Mouse (Mus musculus) liver, embryonic 11.5 days (tissue): Measurements from ENCODE around the gene Sdk1. TPM values are rescaled to one million over a fixed set of nuclear protein-coding genes. Genes with fewer than 3 reads are reported as not detected.

Experiments used
- ATAC-seq: fragments of 200-750 bp; cut with Nextera tagmentation; replicated peaks from 2 replicates; pipeline ENCODE4 v1.8.0; 2017; ENCODE audit warnings: moderate number of reproducible peaks, mild to moderate bottlenecking, moderate TSS enrichment, moderate library complexity; ENCODE audit not compliant: low FRiP score
- DNase-seq: peaks from one replicate; pipeline ENCODE4 v3.0.0-alpha.2; 2017; ENCODE audit warnings: low spot score
- H3K27ac ChIP-seq: fragments of 300-500 bp; sonication (generic); 2 replicates; pipeline ENCODE4 v1.5.1; 2014; ENCODE audit warnings: mild to moderate bottlenecking, low read depth, low read length, control low read depth
- H3K27me3 ChIP-seq: fragments of 300-500 bp; sonication (generic); replicated peaks from 2 replicates; pipeline ENCODE4 v1.6.1; 2014; ENCODE audit warnings: low read length, mixed read lengths; ENCODE audit not compliant: control insufficient read depth, insufficient read depth
- H3K36me3 ChIP-seq: fragments of 300-500 bp; sonication (generic); 2 replicates; pipeline ENCODE4 v1.6.1; 2014; ENCODE audit warnings: mild to moderate bottlenecking, low read length, moderate library complexity, mixed read lengths; ENCODE audit not compliant: control insufficient read depth, insufficient read depth
- H3K4me1 ChIP-seq: fragments of 300-500 bp; sonication (generic); replicated peaks from 2 replicates; pipeline ENCODE4 v1.6.1; 2014; ENCODE audit warnings: low read length, mixed read lengths; ENCODE audit not compliant: control insufficient read depth, insufficient read depth
- H3K4me2 ChIP-seq: fragments of 300-500 bp; sonication (generic); 2 replicates; pipeline ENCODE4 v1.6.1; 2014; ENCODE audit warnings: mild to moderate bottlenecking, control low read depth, moderate library complexity
- H3K4me3 ChIP-seq: fragments of 300-500 bp; sonication (generic); 2 replicates; pipeline ENCODE4 v1.5.1; 2014; ENCODE audit warnings: low read depth, low read length, control low read depth
- H3K9ac ChIP-seq: fragments of 300-500 bp; sonication (generic); 2 replicates; pipeline ENCODE4 v1.6.1; 2014; ENCODE audit warnings: low read depth, low read length, control low read depth
- H3K9me3 ChIP-seq: fragments of 300-500 bp; sonication (generic); 2 replicates; pipeline ENCODE4 v1.6.1; 2016; ENCODE audit warnings: low read length, inconsistent platforms, mixed read lengths; ENCODE audit not compliant: control insufficient read depth
- WGBS: fragments of 180-500 bp; shearing (Covaris S2); extraction: QIAGEN DNeasy Blood & Tissue Kit; methylation state at CpG from one replicate; pipeline ENCODE4 v1.1.7; 2014; 5-methylcytosine and 5-hydroxymethylcytosine counted together
- polyA plus RNA-seq: library from polyadenylated mRNA; unstranded; fragments of >200 nt; fragmentation: Nextera tagmentation; extraction: Ambion mirVana; gene quantifications from 2 replicates; pipeline ENCODE4 v1.2.1, GENCODE M21; 2014

Sdk1 gene
- polyA plus RNA-seq, 1 experiment from 2014 or later: 0.53 TPM

DNA sequence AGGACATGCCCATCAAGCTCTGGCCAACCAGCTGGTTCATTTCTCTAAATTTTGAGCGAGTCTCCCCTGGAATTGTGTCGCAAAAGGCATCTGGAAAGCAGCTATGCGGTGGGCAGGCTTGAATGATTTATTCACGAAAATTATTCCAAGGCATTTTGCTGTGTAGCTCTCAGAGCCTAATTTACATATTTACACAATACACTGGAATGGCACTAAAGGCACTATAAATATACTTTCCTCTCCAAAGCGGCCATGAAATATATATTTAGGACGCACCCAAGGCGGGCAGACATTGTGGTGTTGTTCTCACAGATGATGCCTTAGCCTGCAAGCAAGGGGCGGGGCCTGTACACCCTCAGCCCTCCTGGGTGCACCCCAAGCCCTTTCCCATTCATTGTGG is 936.9 kb downstream of the Sdk1 start:
- H3K9me3 ChIP-seq: no peaks in the 10 kb centered on the region
- no peaks in the 10 kb centered on the region for H3K36me3 ChIP-seq
- ATAC-seq: no peak
- no peaks in the 10 kb centered on the region for H3K4me1 ChIP-seq
- 83% methylated on average over 8 of the region's 8 CpGs for WGBS
- H3K27ac ChIP-seq: no peak overlapping the region
- no peak for DNase-seq
- no peak overlapping the region for H3K4me3 ChIP-seq
- H3K4me2 ChIP-seq: no peak overlapping the region
- no peaks in the 10 kb centered on the region for H3K27me3 ChIP-seq
- H3K9ac ChIP-seq: no peak overlapping the region

DNA sequence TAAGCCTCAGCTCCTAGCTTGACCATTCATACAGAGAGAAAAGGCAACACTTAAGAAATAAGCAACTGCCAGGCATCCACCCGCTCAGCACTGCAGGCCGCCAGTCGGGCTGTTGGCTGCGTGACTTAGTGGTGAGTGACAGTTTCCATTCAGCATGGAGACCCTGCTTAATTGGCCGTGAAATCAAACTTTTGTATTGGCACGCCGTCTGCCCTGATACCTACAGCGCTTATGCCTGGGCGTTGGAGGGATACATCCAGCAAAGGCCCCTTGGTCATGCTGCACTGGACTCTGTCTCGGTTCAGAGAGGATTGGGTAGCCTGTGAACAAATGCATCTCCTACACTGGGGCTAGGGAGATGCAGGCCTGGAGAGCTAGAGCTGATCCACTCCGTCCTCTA is 938.0 kb downstream of the Sdk1 start:
- no peak overlapping the region for H3K9ac ChIP-seq
- H3K27me3 ChIP-seq: no peaks in the 10 kb centered on the region
- no peak for DNase-seq
- H3K4me1 ChIP-seq: no peaks in the 10 kb centered on the region
- no peak overlapping the region for H3K27ac ChIP-seq
- H3K4me2 ChIP-seq: no peak overlapping the region
- ATAC-seq: no peak
- WGBS: 82% methylated on average over 11 of the region's 11 CpGs
- H3K9me3 ChIP-seq: no peaks in the 10 kb centered on the region
- H3K4me3 ChIP-seq: no peak overlapping the region
- no peaks in the 10 kb centered on the region for H3K36me3 ChIP-seq

DNA sequence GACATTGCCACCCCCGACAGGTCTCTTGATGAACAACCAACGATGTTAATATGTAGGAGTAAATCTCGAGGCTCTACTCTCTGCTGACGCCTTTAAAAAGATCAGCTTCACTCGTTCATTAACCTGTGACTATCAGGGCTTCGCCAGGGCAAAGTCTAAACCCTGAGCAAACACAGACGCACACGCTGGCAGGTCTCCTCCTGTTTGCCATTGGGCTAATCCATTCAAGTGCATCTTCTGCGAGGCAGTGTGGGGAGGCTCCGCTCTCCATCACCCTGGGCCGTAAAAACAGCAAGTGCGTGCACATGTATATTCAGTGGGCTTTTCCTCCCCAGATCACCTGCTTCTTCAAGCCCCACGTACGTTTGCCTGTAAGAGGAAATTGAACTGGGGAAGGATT is 940.6 kb downstream of the Sdk1 start:
- no peak overlapping the region for H3K4me3 ChIP-seq
- H3K4me2 ChIP-seq: no peak overlapping the region
- ATAC-seq: peak; percentile 54; the same call in 1 of the 2 replicates
- no peak for DNase-seq
- no peak overlapping the region for H3K27ac ChIP-seq
- no peaks in the 10 kb centered on the region for H3K27me3 ChIP-seq
- H3K36me3 ChIP-seq: no peaks in the 10 kb centered on the region
- H3K9ac ChIP-seq: no peak overlapping the region
- 63% methylated on average over 14 of the region's 14 CpGs for WGBS
- no peaks in the 10 kb centered on the region for H3K9me3 ChIP-seq
- H3K4me1 ChIP-seq: no peaks in the 10 kb centered on the region

DNA sequence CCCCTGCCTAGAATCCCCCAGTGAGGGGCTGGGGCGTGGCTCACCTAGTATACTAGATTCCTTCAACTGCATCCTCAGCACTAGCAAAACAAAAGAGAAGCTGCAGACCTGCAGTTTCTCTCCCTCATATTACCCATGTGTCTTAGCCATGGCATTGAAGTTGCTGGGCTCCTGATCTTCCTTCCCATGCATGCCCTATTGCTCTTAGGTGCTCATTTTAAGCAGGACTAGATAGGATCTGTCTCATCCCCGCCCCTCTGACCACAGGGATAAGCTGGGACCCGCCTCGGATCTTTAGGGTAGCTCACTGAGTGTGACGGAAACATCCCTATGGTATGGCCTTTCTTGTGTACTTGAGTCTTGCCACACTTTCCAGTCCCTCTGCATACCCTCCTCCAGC is 947.5 kb downstream of the Sdk1 start:
- Histone ChIP-seq H3K9me3 (no peaks in the 10 kb centered on the region), H3K27me3 (no peaks in the 10 kb centered on the region), H3K36me3 (no peaks in the 10 kb centered on the region), H3K4me2 (no peak overlapping the region), H3K4me3 (no peak overlapping the region), H3K27ac (no peak overlapping the region), H3K4me1 (no peaks in the 10 kb centered on the region), H3K9ac (no peak overlapping the region)
- 70% methylated on average over 5 of the region's 5 CpGs for WGBS
- ATAC-seq (no peak), DNase-seq (no peak)

DNA sequence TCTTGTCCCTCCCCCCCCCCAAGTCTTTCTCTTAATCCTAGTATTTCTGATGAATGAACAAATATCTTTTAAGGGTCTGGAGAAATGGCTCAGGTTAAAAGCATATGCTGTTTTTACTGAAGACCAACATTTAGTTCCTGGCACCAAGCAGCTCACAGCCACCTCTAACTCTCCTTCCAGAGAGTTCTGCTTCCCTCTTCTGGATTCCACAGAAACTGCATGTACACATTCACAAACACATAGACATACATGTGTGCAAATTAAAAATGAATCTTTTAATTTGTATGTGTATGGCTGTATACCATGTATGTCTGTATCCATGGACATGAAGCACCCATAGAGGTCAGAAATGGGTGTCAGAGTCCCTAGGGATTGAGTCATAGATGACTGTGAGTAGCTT is 968.6 kb downstream of the Sdk1 start:
- Histone ChIP-seq H3K36me3 (no peaks in the 10 kb centered on the region), H3K9ac (no peak overlapping the region), H3K9me3 (0 out of 2 replicates have a peak, but pooled peaks cover 2% of the 10 kb centered on the region), H3K4me1 (no peaks in the 10 kb centered on the region), H3K4me3 (no peak overlapping the region), H3K4me2 (no peak overlapping the region), H3K27ac (no peak overlapping the region), H3K27me3 (no peaks in the 10 kb centered on the region)
- DNase-seq: no peak
- no peak for ATAC-seq

DNA sequence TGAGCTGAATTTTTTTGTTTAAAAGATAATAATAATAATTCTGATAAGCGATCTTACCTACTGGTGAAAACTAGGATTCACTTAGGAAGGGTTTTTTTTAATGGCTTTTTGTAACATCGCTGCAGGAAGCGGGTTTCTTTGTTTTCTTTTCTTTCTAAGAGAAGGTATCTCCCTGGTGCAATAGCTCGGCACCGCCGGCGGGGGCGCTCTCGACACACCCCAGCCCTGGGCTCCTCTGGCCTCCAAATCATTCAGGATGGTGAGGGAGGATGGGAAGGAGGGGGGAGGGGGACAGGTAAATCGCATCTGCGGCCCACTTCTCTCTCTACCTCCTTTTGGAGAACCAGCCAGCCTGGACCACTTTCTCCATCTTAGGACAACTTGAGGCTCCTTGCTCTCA is 971.0 kb downstream of the Sdk1 start:
- 52% methylated on average over 11 of the region's 11 CpGs for WGBS

DNA sequence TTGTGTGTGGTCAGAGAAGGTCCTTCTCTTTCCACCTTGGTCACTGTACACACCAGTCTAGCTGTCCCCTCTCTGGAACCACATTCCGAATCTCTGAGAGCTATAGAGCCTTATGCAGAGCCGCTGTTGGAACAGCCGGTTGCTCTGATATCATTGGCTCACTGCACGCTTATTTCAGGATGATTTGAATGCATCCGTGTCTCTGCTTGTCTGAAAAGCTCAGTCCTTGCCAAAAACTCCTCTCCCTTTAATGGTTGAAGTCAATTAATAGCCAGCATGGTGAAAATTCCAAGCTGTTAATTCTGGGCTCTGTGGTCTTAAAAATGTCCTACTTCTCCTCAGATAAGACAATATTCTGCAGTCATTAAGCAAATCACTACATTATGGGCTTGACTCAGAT is 974.7 kb downstream of the Sdk1 start:
- Histone ChIP-seq H3K4me3 (no peak overlapping the region), H3K4me1 (no peaks in the 10 kb centered on the region), H3K27me3 (no peaks in the 10 kb centered on the region), H3K4me2 (no peak overlapping the region), H3K36me3 (no peaks in the 10 kb centered on the region), H3K27ac (no peak overlapping the region), H3K9me3 (peaks cover 8% of the 10 kb centered on the region; the same call in 1 of the 2 replicates), H3K9ac (no peak overlapping the region)
- ATAC-seq (no peak), DNase-seq (no peak)
- WGBS: 74% methylated on average over 5 of the region's 5 CpGs

More for the DNA sequence above, 971.0 kb downstream of the Sdk1 start:
- no peaks in the 10 kb centered on the region for H3K36me3 ChIP-seq
- DNase-seq (no peak), ATAC-seq (no peak)
- no peaks in the 10 kb centered on the region for H3K4me1 ChIP-seq
- H3K9ac ChIP-seq: no peak overlapping the region
- H3K4me2 ChIP-seq: no peak overlapping the region
- no peak overlapping the region for H3K4me3 ChIP-seq
- 0 out of 2 replicates have a peak, but pooled peaks cover 2% of the 10 kb centered on the region for H3K9me3 ChIP-seq
- H3K27ac ChIP-seq: no peak overlapping the region
- no peaks in the 10 kb centered on the region for H3K27me3 ChIP-seq

DNA sequence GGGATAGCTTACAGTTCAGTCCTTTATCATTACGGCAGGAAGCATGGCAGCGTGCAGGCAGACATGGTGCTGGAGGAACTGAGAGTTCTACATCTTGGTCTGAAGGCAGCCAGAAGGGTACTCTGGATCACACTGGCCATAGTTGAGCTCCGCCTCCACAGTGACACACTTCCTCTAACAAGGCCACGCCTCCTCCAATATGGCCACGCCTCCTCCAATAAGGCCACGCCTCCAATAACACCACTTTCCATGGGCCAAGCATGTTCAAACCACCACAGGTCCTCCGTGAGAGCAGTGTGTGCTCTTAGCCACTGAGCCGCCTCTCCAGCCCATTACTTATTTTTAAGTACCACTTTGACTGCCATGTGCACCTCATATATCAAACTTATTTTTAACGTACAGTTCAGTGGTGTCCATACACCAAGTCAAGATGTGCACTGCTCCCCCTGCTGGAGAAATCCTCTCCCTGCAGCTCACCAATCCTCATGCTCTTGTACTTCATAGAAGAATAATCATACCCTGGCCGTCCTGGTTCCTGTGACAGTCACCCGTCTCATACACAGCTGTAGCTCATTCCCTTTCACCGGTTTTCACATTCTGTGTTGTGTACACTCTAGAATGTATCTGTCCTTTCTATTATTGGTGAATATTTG is 979.7 kb downstream of the Sdk1 start:
- DNase-seq: no peak
- no peaks in the 10 kb centered on the region for H3K27me3 ChIP-seq
- no peak overlapping the region for H3K4me3 ChIP-seq
- H3K27ac ChIP-seq: no peak overlapping the region
- no peak overlapping the region for H3K4me2 ChIP-seq
- no peak overlapping the region for H3K9ac ChIP-seq
- no peaks in the 10 kb centered on the region for H3K4me1 ChIP-seq
- 80% methylated on average over 12 of the region's 12 CpGs for WGBS
- ATAC-seq: no peak
- no peaks in the 10 kb centered on the region for H3K36me3 ChIP-seq
- peaks cover 6% of the 10 kb centered on the region; the same call in 1 of the 2 replicates for H3K9me3 ChIP-seq

DNA sequence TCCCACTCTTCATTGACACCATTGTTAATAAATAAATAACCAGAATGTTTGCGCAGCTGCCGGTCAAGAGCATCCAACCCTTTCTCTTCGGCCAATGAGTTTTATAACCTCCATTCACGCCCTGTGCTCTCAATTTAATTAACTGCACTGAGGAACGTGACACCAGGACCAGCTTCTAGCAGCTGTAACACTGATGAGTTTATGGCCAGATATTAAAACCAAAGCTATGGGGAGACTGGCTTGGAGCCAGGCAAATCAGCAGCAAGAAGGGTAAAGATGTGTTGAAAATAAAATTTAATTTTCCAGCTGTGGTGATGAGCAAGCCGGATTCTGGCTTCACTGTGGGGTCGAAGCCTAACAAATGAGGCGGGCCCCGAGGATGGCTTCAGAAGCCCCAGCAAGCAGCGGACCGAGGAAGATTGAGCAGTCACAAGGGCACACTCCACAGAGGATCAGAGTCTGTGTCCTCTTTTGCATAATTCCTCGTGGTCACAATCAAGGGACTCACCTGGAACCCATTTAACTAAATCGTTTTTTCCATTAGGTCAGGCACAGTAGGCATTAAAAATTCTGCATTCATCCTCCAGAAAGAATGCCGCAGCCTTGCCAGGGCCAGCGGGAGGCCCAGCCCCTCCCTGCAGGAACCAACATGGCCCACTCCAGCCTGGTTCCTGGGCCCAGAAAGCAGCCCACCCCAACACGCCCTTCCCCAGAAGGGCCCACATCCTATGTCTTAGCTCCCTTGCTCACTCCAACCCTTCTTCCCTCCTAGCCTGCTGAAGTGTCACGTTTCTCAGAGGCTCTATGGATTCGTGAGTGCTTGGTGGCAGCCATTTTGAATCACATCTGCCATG is 987.9 kb downstream of the Sdk1 start:
- Histone ChIP-seq H3K27me3 (no peaks in the 10 kb centered on the region), H3K4me2 (no peak overlapping the region), H3K9ac (no peak overlapping the region), H3K9me3 (no peaks in the 10 kb centered on the region), H3K4me3 (no peak overlapping the region), H3K4me1 (no peaks in the 10 kb centered on the region), H3K27ac (no peak overlapping the region), H3K36me3 (no peaks in the 10 kb centered on the region)
- WGBS: 85% methylated on average over 18 of the region's 18 CpGs
- DNase-seq (no peak), ATAC-seq (no peak)
